Mouse (Mus musculus) adrenal gland, postnatal 36 days (tissue): ENCODE results near the gene Akap13. TPM values are rescaled to one million over a fixed set of nuclear protein-coding genes. Genes with fewer than 3 reads are reported as not detected.
"Not testable (repeated sequence)": the region's sequence is repeated elsewhere in the genome, so short reads cannot be mapped to it uniquely, and the experiment has no call there.

Experiments
- DNase-seq, 2 experiments: peaks; one replicate each; pipeline ENCODE4 v3.0.0; 2021; ENCODE audit warnings: mixed read lengths in 1 of 2
- total RNA-seq, 2 experiments: library from RNA; stranded (reverse); gene quantifications; 2 replicates each; pipeline ENCODE4 v1.2.3; 2021

Akap13 gene
- total RNA-seq, 2 experiments from 2014 or later: 56.6 to 73.3 TPM

GRCm38 (mm10) chr7:75596058-75596748, 140.9 kb downstream of the Akap13 start:
- DNase-seq: peak; percentile 27 to 44

GRCm38 (mm10) chr7:75597840-75598239, 142.5 kb downstream of the Akap13 start:
- DNase-seq: no peak

- DNase-seq: no peak
These were observed 145.2 kb downstream of the Akap13 start for GRCm38 (mm10) chr7:75600360-75601075.

- no peak for DNase-seq
These were observed 151.9 kb downstream of the Akap13 start for GRCm38 (mm10) chr7:75607248-75607647.

GRCm38 (mm10) chr7:75608716-75609115, 153.4 kb downstream of the Akap13 start:
- DNase-seq: no peak

- DNase-seq: no peak
These were observed 154.3 kb downstream of the Akap13 start for GRCm38 (mm10) chr7:75609456-75610262.

- no peak for DNase-seq
These were observed 155.1 kb downstream of the Akap13 start for GRCm38 (mm10) chr7:75610391-75610790.

GRCm38 (mm10) chr7:75611261-75611950, 156.1 kb downstream of the Akap13 start:
- DNase-seq: no peak

GRCm38 (mm10) chr7:75612000-75612682, 156.8 kb downstream of the Akap13 start:
- peak; percentile 55 to 57 for DNase-seq

GRCm38 (mm10) chr7:75612683-75613053, 157.3 kb downstream of the Akap13 start:
- peak in 1 of 2 experiments; percentile 30 for DNase-seq

- DNase-seq: no peak
These were observed 157.9 kb downstream of the Akap13 start for GRCm38 (mm10) chr7:75613240-75613639.

GRCm38 (mm10) chr7:75614826-75615225, 159.5 kb downstream of the Akap13 start:
- DNase-seq: no peak

GRCm38 (mm10) chr7:75617246-75617645, 161.9 kb downstream of the Akap13 start:
- DNase-seq: not testable (repeated sequence)

- no peak for DNase-seq
These were observed 163.4 kb downstream of the Akap13 start for GRCm38 (mm10) chr7:75618699-75619098.

- DNase-seq: no peak
These were observed 164.5 kb downstream of the Akap13 start for GRCm38 (mm10) chr7:75619875-75620274.

GRCm38 (mm10) chr7:75620395-75620960, 165.1 kb downstream of the Akap13 start:
- DNase-seq: no peak

- no peak for DNase-seq
These were observed 165.6 kb downstream of the Akap13 start for GRCm38 (mm10) chr7:75620976-75621375.

- DNase-seq: no peak
These were observed 172.5 kb downstream of the Akap13 start for GRCm38 (mm10) chr7:75627831-75628230.

- DNase-seq: no peak
These were observed 174.3 kb downstream of the Akap13 start for GRCm38 (mm10) chr7:75629669-75630068.

GRCm38 (mm10) chr7:75632941-75633340, 177.6 kb downstream of the Akap13 start:
- DNase-seq: no peak

GRCm38 (mm10) chr7:75633393-75633792, 178.1 kb downstream of the Akap13 start:
- no peak for DNase-seq
